Mouse (Mus musculus) MEL (cell line): Measurements from ENCODE around the gene Heg1.

Source experiments
- CTCF ChIP-seq, 3 experiments: IDR thresholded peaks in 2 of 3; conservative IDR thresholded peaks in 1 of 3; 2 replicates each; pipeline ENCODE4 v1.5.1; 2011 to 2012; ENCODE audit warnings: low read length in 3 of 3, low read depth in 2 of 3, mild to moderate bottlenecking in 2 of 3, improper control_type of control experiment in 1 of 3, inconsistent platforms in 1 of 3, mixed read lengths in 1 of 3, moderate library complexity in 1 of 3; ENCODE audit not compliant: control insufficient read depth in 1 of 3, insufficient read depth in 1 of 3, poor library complexity in 1 of 3, severe bottlenecking in 1 of 3
- E2F4 ChIP-seq: IDR thresholded peaks from 2 replicates; pipeline ENCODE4 v1.6.1; 2011; ENCODE audit warnings: low read depth, low read length, improper control_type of control experiment, borderline replicate concordance
- ELF1 ChIP-seq: IDR thresholded peaks from 2 replicates; pipeline ENCODE4 v1.6.1; 2014; ENCODE audit warnings: low read depth, mild to moderate bottlenecking, inconsistent platforms, low read length, improper control_type of control experiment, moderate library complexity
- EP300 ChIP-seq, 2 experiments: IDR thresholded peaks; 2 replicates each; pipeline ENCODE4 v1.6.1; 2011; ENCODE audit warnings: improper control_type of control experiment in 2 of 2, low read length in 2 of 2, low read depth in 1 of 2, mild to moderate bottlenecking in 1 of 2
- GATA1 ChIP-seq: IDR thresholded peaks from 2 replicates; pipeline ENCODE4 v1.6.1; 2011; ENCODE audit warnings: low read depth, low read length, improper control_type of control experiment
- MAX ChIP-seq: IDR thresholded peaks from 2 replicates; pipeline ENCODE4 v1.6.1; 2011; ENCODE audit warnings: low read length, improper control_type of control experiment
- MAZ ChIP-seq: IDR thresholded peaks from 2 replicates; pipeline ENCODE4 v1.6.1; 2012; ENCODE audit warnings: low read depth, mild to moderate bottlenecking, inconsistent platforms, low read length, improper control_type of control experiment
- MYB ChIP-seq: IDR thresholded peaks from 2 replicates; pipeline ENCODE4 v1.6.1; 2011; ENCODE audit warnings: mild to moderate bottlenecking, low read depth, low read length, improper control_type of control experiment
- NELFE ChIP-seq: IDR thresholded peaks from 2 replicates; pipeline ENCODE4 v1.6.1; 2011; ENCODE audit warnings: low read depth, low read length, improper control_type of control experiment
- POLR2A ChIP-seq, 2 experiments: IDR thresholded peaks; 2 replicates each; pipeline ENCODE4 v1.6.1; 2011 to 2012; ENCODE audit warnings: low read length in 2 of 2, mild to moderate bottlenecking in 2 of 2, control low read depth in 1 of 2, improper control_type of control experiment in 1 of 2, low read depth in 1 of 2, moderate library complexity in 1 of 2; ENCODE audit not compliant: control insufficient read depth in 1 of 2, insufficient read depth in 1 of 2, poor library complexity in 1 of 2
- POLR2AphosphoS5 ChIP-seq: IDR thresholded peaks from 2 replicates; pipeline ENCODE4 v1.6.1; 2012; ENCODE audit warnings: low read depth, borderline replicate concordance, mild to moderate bottlenecking, inconsistent platforms, low read length, moderate library complexity, mixed read lengths
- ZNF384 ChIP-seq: IDR thresholded peaks from 2 replicates; pipeline ENCODE4 v1.6.1; 2012; ENCODE audit warnings: low read depth, mild to moderate bottlenecking, inconsistent platforms, low read length, improper control_type of control experiment

- no peak for TF ChIP-seq EP300 (IDR thresholded peaks at IDR 0.05; ENCODE audit: low read depth in 1 of 2, low read length in 2 of 2)
- TF ChIP-seq CTCF (IDR thresholded peaks at IDR 0.05 in 2 of 3, conservative IDR thresholded peaks at IDR 0.05 in 1 of 3; ENCODE audit: control insufficient read depth in 1 of 3, insufficient read depth in 1 of 3, low read depth in 2 of 3, low read length in 3 of 3, poor library complexity in 1 of 3, severe bottlenecking in 1 of 3) = no peak
- no peak for TF ChIP-seq POLR2A (IDR thresholded peaks at IDR 0.05; ENCODE audit: control insufficient read depth in 1 of 2, insufficient read depth in 1 of 2, low read depth in 1 of 2, low read length in 2 of 2, poor library complexity in 1 of 2)
- TF ChIP-seq ELF1 = no peak
- TF ChIP-seq NELFE = no peak
- TF ChIP-seq MYB = no peak
- no peak for TF ChIP-seq POLR2AphosphoS5
- TF ChIP-seq E2F4 = no peak
- no peak for TF ChIP-seq ZNF384
- TF ChIP-seq MAZ = no peak
- TF ChIP-seq GATA1 = no peak
- TF ChIP-seq MAX = no peak
These were observed 3.6 kb downstream of the Heg1 start for GRCm38 (mm10) chr16:33687724-33688123.
